Mouse (Mus musculus) megakaryocyte, embryonic 14.5 days (primary cell): ENCODE measurements around the gene Haus6. TPM values are rescaled to one million over a fixed set of nuclear protein-coding genes. Genes with fewer than 3 reads are reported as not detected.

Experiments
- H3K27me3 ChIP-seq: replicated peaks from 2 replicates; pipeline ENCODE3; 2012; ENCODE audit warnings: inconsistent platforms
- H3K36me3 ChIP-seq: replicated peaks from 2 replicates; pipeline ENCODE3; 2012; ENCODE audit warnings: low read length, inconsistent platforms, mixed read lengths
- H3K4me1 ChIP-seq: 2 replicates; pipeline ENCODE4 v1.6.1; 2012; ENCODE audit warnings: inconsistent platforms
- H3K4me3 ChIP-seq: replicated peaks from 2 replicates; pipeline ENCODE3; 2012; ENCODE audit warnings: moderate library complexity, mild to moderate bottlenecking, inconsistent platforms
- H3K9me3 ChIP-seq: 2 replicates; pipeline ENCODE4 v1.6.1; 2012; ENCODE audit warnings: inconsistent platforms
- FLI1 ChIP-seq: IDR thresholded peaks from 2 replicates; pipeline ENCODE4 v1.6.1; 2012; ENCODE audit warnings: low read length, inconsistent platforms, mixed read lengths
- GATA1 ChIP-seq: IDR thresholded peaks from 3 replicates; pipeline ENCODE4 v1.6.1; 2012; ENCODE audit warnings: mixed read lengths, low read length, inconsistent platforms, borderline replicate concordance
- polyA plus RNA-seq: library from polyadenylated mRNA; stranded (reverse); fragments of >175 nt; gene quantifications from 2 replicates; pipeline ENCODE4 v1.2.3, GENCODE M21; 2012; ENCODE audit warnings: low replicate concordance; ENCODE audit not compliant: insufficient read depth

Gene Haus6
- polyA plus RNA-seq, 1 experiment = 1.0 TPM

DNA sequence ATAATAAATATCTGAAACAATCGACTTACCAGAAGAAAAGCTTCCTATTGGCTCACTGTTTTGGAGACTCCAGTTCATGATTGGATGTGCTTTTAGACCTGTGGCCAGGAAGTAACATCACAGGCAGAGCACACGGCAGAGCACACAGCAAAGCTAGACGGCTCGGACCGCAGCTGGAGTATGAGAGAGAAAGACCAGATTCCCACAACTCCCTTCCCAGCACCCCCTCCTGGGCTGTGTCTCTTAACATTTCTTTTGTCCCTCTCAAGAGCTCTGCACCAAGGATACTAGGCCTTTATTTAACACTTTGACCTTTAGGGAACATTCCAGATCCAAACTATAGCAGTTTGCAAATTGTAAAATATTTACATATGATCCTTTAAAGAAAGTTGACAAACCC is 72.9 kb downstream of the Haus6 start:
- no peak for TF ChIP-seq FLI1

DNA sequence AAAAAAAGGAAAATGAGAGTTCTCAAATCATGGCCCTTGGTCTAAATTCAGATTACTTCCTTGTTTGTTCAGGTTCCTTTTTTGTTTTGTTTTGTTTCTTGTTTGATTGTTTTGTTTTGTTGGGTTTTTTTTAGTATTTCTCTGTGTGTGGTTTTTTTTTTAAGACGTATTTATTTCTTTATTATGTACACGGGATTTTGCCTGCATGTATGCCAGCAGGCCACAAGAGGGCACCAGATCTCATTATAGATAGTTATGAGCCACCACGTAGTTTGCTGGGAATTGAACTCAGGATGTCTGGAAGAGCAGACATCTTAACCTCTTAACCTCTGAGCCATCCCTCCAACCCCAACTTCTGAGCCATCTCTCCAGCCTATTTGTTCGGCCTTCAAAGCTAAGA is 73.9 kb downstream of the Haus6 start:
- TF ChIP-seq FLI1 = no peak
- TF ChIP-seq GATA1 = no peak
- peaks cover 4% of the 10 kb centered on the region for H3K9me3 ChIP-seq
- no peaks in the 10 kb centered on the region for H3K4me1 ChIP-seq
- no peaks in the 10 kb centered on the region for H3K27me3 ChIP-seq
- H3K4me3 ChIP-seq = no peak overlapping the region
- no peaks in the 10 kb centered on the region for H3K36me3 ChIP-seq

More for the DNA sequence above, 72.9 kb downstream of the Haus6 start:
- no peaks in the 10 kb centered on the region for H3K27me3 ChIP-seq
- no peaks in the 10 kb centered on the region for H3K4me1 ChIP-seq
- no peaks in the 10 kb centered on the region for H3K36me3 ChIP-seq
- H3K9me3 ChIP-seq = peaks cover 4% of the 10 kb centered on the region
- H3K4me3 ChIP-seq = no peak overlapping the region

DNA sequence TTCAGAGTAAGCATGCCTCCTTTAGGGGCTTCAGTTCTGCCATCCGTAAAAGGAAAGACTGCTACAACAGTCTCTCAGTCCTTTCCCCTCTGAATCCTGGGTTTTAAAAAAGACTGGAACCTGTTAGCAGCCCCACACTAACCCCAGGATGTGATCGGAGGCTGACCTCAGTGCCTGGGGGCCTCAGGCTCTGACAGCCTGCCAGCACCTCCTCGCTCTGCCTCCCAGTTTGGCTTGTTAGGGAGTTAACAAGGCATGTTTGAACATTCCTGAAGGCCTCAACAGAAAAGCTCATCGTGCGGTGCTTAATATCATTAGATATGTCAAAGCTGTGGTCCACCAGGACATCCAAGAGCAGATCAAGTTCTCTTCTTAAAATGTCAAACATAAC is 77.8 kb downstream of the Haus6 start:
- H3K4me1 ChIP-seq = no peaks in the 10 kb centered on the region
- H3K9me3 ChIP-seq = peaks cover 4% of the 10 kb centered on the region
- H3K4me3 ChIP-seq = no peak overlapping the region
- peaks cover 7% of the 10 kb centered on the region for H3K27me3 ChIP-seq
- no peaks in the 10 kb centered on the region for H3K36me3 ChIP-seq
- TF ChIP-seq GATA1 (no peak), FLI1 (no peak)

DNA sequence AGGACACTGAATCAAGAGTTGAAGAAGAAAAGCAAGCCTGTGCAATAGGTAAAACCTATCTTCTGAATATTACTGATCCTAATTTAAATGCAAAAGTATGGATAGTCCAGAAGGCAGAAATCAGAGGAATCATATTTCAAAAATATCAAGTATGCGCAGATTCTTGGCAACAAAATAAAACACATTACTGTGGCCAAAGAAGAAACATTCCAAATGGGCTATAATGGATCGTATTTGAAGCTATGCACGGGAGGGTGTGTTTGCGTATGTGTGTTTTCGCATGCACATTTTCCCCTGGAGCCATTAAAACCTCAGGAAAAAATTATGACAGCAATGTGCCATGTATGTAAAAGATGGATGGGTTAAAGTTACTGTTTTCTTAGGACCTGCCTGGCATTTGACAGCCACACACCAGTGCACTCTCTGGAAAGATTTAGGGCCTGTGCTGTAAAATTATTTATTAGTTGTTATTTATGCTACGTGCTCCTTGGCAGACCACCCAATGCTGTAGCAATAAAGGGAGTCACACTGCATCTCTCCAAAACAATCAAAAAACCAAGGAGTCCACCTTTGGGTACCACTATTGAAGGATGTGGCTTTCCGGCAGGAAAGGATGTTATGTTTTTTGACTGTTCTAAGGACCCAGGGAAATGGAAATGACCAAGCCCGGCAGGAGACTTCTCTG is 78.3 kb downstream of the Haus6 start:
- Histone ChIP-seq H3K27me3 (peaks cover 8% of the 10 kb centered on the region), H3K4me1 (no peaks in the 10 kb centered on the region), H3K36me3 (no peaks in the 10 kb centered on the region), H3K9me3 (peaks cover 4% of the 10 kb centered on the region), H3K4me3 (no peak overlapping the region)
- TF ChIP-seq FLI1 (no peak), GATA1 (no peak)

DNA sequence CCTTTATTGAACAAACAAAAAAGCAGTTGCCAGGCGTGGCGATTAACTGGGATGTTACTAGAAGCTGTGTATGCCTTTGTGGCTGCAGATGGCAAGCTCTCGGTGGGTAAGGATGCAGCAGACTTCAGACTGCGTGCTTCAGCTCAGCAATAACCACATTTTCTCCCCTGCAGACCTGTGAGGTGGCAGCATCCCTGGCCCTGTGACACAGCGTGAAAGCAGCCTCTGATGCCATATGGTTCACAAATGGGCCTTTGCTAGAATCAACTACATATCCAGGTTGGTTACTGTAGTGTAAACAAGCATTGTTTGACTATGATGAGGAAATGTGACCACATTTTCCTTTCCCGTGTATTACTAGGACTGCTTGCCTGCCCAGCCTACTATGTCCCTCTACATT is 82.7 kb downstream of the Haus6 start:
- Histone ChIP-seq H3K9me3 (no peaks in the 10 kb centered on the region), H3K4me1 (no peaks in the 10 kb centered on the region), H3K36me3 (no peaks in the 10 kb centered on the region), H3K4me3 (no peak overlapping the region), H3K27me3 (peaks cover 10% of the 10 kb centered on the region)
- TF ChIP-seq GATA1 = no peak
- TF ChIP-seq FLI1 = no peak

Other genes starting within 250 kb of the Haus6 start
- not detected in 2 replicates for gene Saxo1, start 53.7 kb downstream of the Haus6 start, polyA plus RNA-seq
- 76.9 and 113 TPM in 2 replicates for gene Rraga, start 36.4 kb downstream of the Haus6 start, polyA plus RNA-seq
- gene Plin2, start 58.0 kb upstream of the Haus6 start, polyA plus RNA-seq = 6.3 and 32.6 TPM in 2 replicates
- gene Dennd4c, start 136.5 kb upstream of the Haus6 start, polyA plus RNA-seq = 0.73 and 0.88 TPM in 2 replicates
- 106 and 682 TPM in 2 replicates for gene Rps6, start 245.4 kb upstream of the Haus6 start, polyA plus RNA-seq